Mouse (Mus musculus): ENCODE data around the gene Gins3. TPM values are rescaled to one million over a fixed set of nuclear protein-coding genes. Genes with fewer than 3 reads are reported as not detected.
A peak's percentile ranks its signal among the peaks of the same experiment; 100 is the strongest.

Gins3 gene
- polyA plus RNA-seq, 1 experiment from 2014 or later, result 5.1 TPM

DNA sequence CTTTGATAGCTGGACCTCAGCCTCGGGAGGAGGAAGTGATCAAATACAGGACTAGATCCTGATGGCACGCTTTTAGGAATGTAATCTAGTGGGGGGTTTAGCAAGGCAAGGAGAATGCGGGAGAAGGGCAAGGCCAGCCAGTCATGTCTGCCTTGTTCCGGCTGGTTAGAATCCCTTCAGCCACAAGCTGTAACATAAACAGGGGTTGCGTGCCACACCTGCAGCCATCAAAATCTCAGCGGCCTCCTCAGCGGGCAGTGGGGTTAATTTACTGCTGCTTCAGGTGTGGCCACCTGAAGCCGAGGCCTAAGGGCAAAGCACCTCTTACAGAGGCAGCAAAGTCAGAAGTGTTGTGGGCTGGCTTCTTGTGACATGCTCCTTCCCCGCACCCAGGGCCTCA, 43.4 kb downstream of the Gins3 start, which contains the start of gene Ndrg4:
Gene Ndrg4, plus strand, starts transcription at position 350 of the 400 bp plus-strand sequence.
- Histone ChIP-seq H3K4me2 (ENCODE audit: low read depth, low read length) (peak within 1 kb of the TSS; percentile 73), H3K4me3 (ENCODE audit: low read depth, low read length) (peak within 1 kb of the TSS; percentile 43), H3K9ac (replicated peaks) (no peak within 1 kb of the TSS), H3K27me3 (ENCODE audit: insufficient read depth, low read length) (peaks cover 65% of the 10 kb centered on the region), H3K4me1 (ENCODE audit: insufficient read depth) (peaks cover 2% of the 10 kb centered on the region; the same call in 1 of the 2 replicates), H3K27ac (ENCODE audit: low read depth) (no peak within 1 kb of the TSS), H3K36me3 (replicated peaks; ENCODE audit: insufficient read depth, low read length) (no peaks in the 10 kb centered on the region), H3K9me3 (ENCODE audit: low read length) (no peaks in the 10 kb centered on the region)
- WGBS (ENCODE audit: insufficient replicate concordance), result 36% methylated on average over 9 of the region's 9 CpGs
- no peak for ATAC-seq
- TF ChIP-seq CTCF (IDR thresholded peaks at IDR 0.05; ENCODE audit: low read depth), result no peak
- TF ChIP-seq EP300 (IDR thresholded peaks at IDR 0.05; ENCODE audit: low read depth), result no peak
- DNase-seq, result no peak

DNA sequence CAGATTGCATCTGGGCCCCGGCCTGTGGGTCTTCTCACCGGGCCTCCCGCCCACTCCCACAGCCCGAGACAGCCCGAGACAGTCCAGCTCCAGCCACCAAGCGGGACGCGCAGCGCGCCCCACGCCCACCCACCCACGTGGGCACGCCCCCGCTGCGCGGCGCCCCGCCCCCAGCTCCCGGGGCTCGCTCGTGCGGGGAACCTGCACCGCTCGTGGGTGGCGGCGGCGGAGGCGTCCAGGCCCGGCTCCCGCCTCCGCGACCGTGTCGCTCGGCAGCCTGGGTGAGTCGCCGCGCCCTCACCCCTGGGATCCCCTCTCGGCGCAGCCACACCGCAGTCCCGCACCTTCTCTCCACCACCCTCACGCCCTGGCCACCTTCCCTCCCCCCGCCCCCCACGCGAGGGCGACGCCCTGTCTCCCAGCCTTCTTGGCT, 44.4 kb downstream of the Gins3 start:
- H3K4me2 ChIP-seq (ENCODE audit: low read depth, low read length), result peak overlapping the region; percentile 73
- H3K4me3 ChIP-seq (ENCODE audit: low read depth, low read length), result peak overlapping the region; percentile 43
- H3K27ac ChIP-seq (ENCODE audit: low read depth), result no peak overlapping the region
- 2% methylated on average over 41 of the region's 48 CpGs for WGBS (ENCODE audit: insufficient replicate concordance)
- TF ChIP-seq CTCF (IDR thresholded peaks at IDR 0.05; ENCODE audit: low read depth) (no peak), EP300 (IDR thresholded peaks at IDR 0.05; ENCODE audit: low read depth) (no peak)
- ATAC-seq (0 out of 2 replicates have a peak, but pooled peaks have one; percentile 13), DNase-seq (no peak)
- peaks cover 2% of the 10 kb centered on the region; the same call in 1 of the 2 replicates for H3K4me1 ChIP-seq (ENCODE audit: insufficient read depth)
- H3K9ac ChIP-seq (replicated peaks), result no peak overlapping the region
- no peaks in the 10 kb centered on the region for H3K36me3 ChIP-seq (replicated peaks; ENCODE audit: insufficient read depth, low read length)
- H3K9me3 ChIP-seq (ENCODE audit: low read length), result no peaks in the 10 kb centered on the region
- peaks cover 63% of the 10 kb centered on the region for H3K27me3 ChIP-seq (ENCODE audit: insufficient read depth, low read length)

DNA sequence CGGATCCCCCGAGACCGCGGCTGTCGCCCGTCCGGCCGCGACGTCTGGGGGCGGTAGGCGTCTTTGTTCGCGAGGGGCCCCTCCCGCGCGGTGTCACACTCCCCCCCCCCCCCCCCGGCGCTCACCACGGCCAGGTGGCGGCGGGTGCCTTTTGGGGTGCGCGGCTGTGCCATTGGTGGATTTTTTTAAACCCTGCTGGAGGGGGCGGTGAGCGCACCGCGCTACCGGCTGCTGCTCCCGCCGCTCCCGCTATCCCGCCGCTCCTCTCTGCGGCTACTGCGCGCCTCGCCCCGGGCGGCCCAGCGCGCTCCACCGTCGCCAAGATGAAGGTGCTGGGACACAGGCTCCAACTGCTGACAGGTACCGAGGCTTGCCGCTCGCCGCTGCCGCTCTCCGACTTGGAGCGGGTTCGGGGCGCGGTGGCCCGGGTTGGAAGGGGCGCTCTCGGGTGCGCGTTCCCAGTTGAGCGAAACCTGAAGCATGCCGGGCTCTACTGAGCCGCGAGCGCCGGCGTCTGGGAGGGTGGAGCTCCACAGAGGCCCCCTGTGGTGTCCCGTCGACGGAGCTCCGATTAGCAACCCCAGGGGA, 44.9 kb downstream of the Gins3 start:
- H3K9ac ChIP-seq (replicated peaks), result no peak overlapping the region
- DNase-seq (no peak), ATAC-seq (0 out of 2 replicates have a peak, but pooled peaks have one; percentile 10)
- no peaks in the 10 kb centered on the region for H3K36me3 ChIP-seq (replicated peaks; ENCODE audit: insufficient read depth, low read length)
- peak overlapping the region; percentile 43 for H3K4me3 ChIP-seq (ENCODE audit: low read depth, low read length)
- no peaks in the 10 kb centered on the region for H3K9me3 ChIP-seq (ENCODE audit: low read length)
- TF ChIP-seq CTCF (IDR thresholded peaks at IDR 0.05; ENCODE audit: low read depth) (no peak), EP300 (IDR thresholded peaks at IDR 0.05; ENCODE audit: low read depth) (no peak)
- H3K4me2 ChIP-seq (ENCODE audit: low read depth, low read length), result peak overlapping the region; percentile 73
- no peak overlapping the region for H3K27ac ChIP-seq (ENCODE audit: low read depth)
- peaks cover 2% of the 10 kb centered on the region; the same call in 1 of the 2 replicates for H3K4me1 ChIP-seq (ENCODE audit: insufficient read depth)
- whole genome bisulfite sequencing (ENCODE audit: insufficient replicate concordance), result 4% methylated on average over 50 of the region's 70 CpGs
- H3K27me3 ChIP-seq (ENCODE audit: insufficient read depth, low read length), result peaks cover 63% of the 10 kb centered on the region

DNA sequence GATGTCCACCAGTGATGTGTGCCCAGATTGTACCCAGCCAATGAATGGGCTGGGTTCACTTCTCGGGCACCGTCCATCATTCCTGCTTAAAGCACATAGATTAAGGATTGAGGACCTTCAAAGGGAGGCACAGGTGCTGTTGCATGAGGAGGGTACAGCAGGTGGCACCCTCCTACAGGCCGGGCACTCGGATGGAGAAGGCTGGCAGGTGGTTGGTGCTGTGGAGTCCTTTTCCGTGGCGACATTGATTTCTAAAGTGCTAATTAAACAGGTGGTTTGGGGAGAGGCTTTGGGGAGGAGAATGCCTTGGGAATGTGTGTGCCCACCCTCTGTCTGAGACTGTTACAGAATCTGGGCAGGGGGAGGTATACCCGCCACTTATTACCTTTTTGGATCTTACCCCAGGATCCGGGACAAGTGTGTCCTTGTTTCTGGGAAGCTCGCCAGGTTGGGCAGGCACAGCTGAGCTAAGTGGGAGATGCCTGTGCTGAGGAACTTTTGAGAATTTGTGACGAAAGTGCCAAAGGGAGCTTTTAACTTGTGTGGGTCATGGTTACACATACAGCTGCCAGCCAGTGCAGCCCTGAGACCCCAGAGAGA, 54.9 kb downstream of the Gins3 start:
- H3K9ac ChIP-seq (replicated peaks), result no peak overlapping the region
- no peaks in the 10 kb centered on the region for H3K36me3 ChIP-seq (replicated peaks; ENCODE audit: insufficient read depth, low read length)
- H3K27ac ChIP-seq (ENCODE audit: low read depth), result no peak overlapping the region
- H3K4me1 ChIP-seq (ENCODE audit: insufficient read depth), result no peaks in the 10 kb centered on the region
- H3K4me2 ChIP-seq (ENCODE audit: low read depth, low read length), result no peak overlapping the region
- 66% methylated on average over 10 of the region's 10 CpGs for WGBS (ENCODE audit: insufficient replicate concordance)
- DNase-seq (no peak), ATAC-seq (no peak)
- no peak overlapping the region for H3K4me3 ChIP-seq (ENCODE audit: low read depth, low read length)
- H3K27me3 ChIP-seq (ENCODE audit: insufficient read depth, low read length), result no peaks in the 10 kb centered on the region
- no peaks in the 10 kb centered on the region for H3K9me3 ChIP-seq (ENCODE audit: low read length)
- TF ChIP-seq CTCF (IDR thresholded peaks at IDR 0.05; ENCODE audit: low read depth), result no peak
- TF ChIP-seq EP300 (IDR thresholded peaks at IDR 0.05; ENCODE audit: low read depth), result no peak

DNA sequence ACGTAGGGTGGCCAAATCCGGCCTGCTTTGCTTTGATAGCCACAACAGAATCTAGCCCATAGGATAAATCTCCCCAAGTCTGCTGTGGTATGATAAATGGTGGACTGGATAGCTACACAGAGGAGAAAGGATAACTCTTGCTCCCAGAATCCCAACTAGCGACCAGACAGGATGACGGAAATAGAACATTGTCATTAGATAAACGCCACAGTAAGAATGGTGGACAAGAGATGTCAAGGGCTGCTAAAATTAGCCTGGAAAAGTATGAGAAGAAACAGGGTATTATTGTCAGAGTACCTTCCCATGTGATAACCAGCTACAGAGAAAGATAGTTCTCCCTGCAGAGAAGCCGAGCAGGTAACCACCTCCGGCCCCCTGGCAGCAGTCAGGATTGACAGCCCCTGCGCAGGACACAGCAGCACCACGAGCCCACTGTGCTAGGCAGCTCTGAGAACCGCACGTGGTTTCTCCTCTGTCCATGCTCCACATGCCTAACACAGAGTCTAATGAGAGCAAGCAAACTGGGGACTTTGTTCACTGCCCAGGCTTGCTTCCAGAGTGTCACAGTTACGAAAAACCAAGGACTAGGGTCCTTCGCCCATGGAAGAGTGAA, 57.8 kb downstream of the Gins3 start:
- ATAC-seq (no peak), DNase-seq (no peak)
- Histone ChIP-seq H3K4me2 (ENCODE audit: low read depth, low read length) (no peak overlapping the region), H3K4me1 (ENCODE audit: insufficient read depth) (no peaks in the 10 kb centered on the region), H3K27ac (ENCODE audit: low read depth) (no peak overlapping the region), H3K36me3 (replicated peaks; ENCODE audit: insufficient read depth, low read length) (no peaks in the 10 kb centered on the region), H3K4me3 (ENCODE audit: low read depth, low read length) (no peak overlapping the region), H3K27me3 (ENCODE audit: insufficient read depth, low read length) (peaks cover 11% of the 10 kb centered on the region; the same call in 1 of the 2 replicates), H3K9me3 (ENCODE audit: low read length) (no peaks in the 10 kb centered on the region), H3K9ac (replicated peaks) (no peak overlapping the region)
- TF ChIP-seq CTCF (IDR thresholded peaks at IDR 0.05; ENCODE audit: low read depth) (no peak), EP300 (IDR thresholded peaks at IDR 0.05; ENCODE audit: low read depth) (no peak)
- WGBS (ENCODE audit: insufficient replicate concordance), result 61% methylated on average over 13 of the region's 13 CpGs

DNA sequence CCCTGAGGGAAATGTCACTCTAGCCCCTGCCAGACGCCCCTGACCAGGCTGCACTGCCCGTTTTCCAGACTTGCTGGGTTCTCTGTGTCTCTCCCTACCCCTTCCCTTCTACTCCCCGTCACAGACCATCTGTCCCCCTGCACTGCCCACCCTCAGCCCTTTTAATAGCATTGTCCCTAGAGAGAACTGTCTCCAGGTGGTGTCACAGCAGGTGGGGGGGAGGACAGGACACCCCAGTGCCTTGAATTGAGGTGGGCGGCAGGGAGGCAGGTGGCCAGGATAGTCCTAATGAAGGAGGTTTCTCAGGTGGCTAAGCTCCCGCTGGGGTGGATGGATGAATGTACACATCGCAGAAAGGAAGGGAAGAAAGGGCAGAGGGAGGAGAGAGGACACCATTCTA, 61.4 kb downstream of the Gins3 start:
- Histone ChIP-seq H3K36me3 (replicated peaks; ENCODE audit: insufficient read depth, low read length) (no peaks in the 10 kb centered on the region), H3K27ac (ENCODE audit: low read depth) (no peak overlapping the region), H3K9ac (replicated peaks) (no peak overlapping the region), H3K4me3 (ENCODE audit: low read depth, low read length) (no peak overlapping the region), H3K4me2 (ENCODE audit: low read depth, low read length) (no peak overlapping the region), H3K4me1 (ENCODE audit: insufficient read depth) (no peaks in the 10 kb centered on the region), H3K9me3 (ENCODE audit: low read length) (no peaks in the 10 kb centered on the region), H3K27me3 (ENCODE audit: insufficient read depth, low read length) (peaks cover 26% of the 10 kb centered on the region)
- WGBS (ENCODE audit: insufficient replicate concordance), result 27% methylated on average over 6 of the region's 6 CpGs
- TF ChIP-seq EP300 (IDR thresholded peaks at IDR 0.05; ENCODE audit: low read depth) (no peak), CTCF (IDR thresholded peaks at IDR 0.05; ENCODE audit: low read depth) (no peak)
- ATAC-seq (no peak), DNase-seq (no peak)

Other genes with a start within 250 kb of the Gins3 start
- 30.4 and 33.1 TPM in 2 replicates for gene Cfap20, start 198.6 kb upstream of the Gins3 start, polyA plus RNA-seq (2015; fragmentation: Nextera tagmentation; extraction: Ambion mirVana)
- 3.8 and 4.7 TPM in 2 replicates for gene Csnk2a2, start 143.4 kb upstream of the Gins3 start, polyA plus RNA-seq (2015; fragmentation: Nextera tagmentation; extraction: Ambion mirVana)
- gene Ccdc113, start 99.4 kb upstream of the Gins3 start, polyA plus RNA-seq (2015; fragmentation: Nextera tagmentation; extraction: Ambion mirVana), result not detected in 2 replicates
- not detected in 2 replicates for gene Prss54, start 57.1 kb upstream of the Gins3 start, polyA plus RNA-seq (2015; fragmentation: Nextera tagmentation; extraction: Ambion mirVana)
- 0.48 and 0.92 TPM in 2 replicates for gene Ndrg4, start 43.5 kb downstream of the Gins3 start, polyA plus RNA-seq (2015; fragmentation: Nextera tagmentation; extraction: Ambion mirVana)
- 14.0 and 18.4 TPM in 2 replicates for gene Setd6, start 82.4 kb downstream of the Gins3 start, polyA plus RNA-seq (2015; fragmentation: Nextera tagmentation; extraction: Ambion mirVana)
- 11.6 and 16.0 TPM in 2 replicates for gene Cnot1, start 174.0 kb downstream of the Gins3 start, polyA plus RNA-seq (2015; fragmentation: Nextera tagmentation; extraction: Ambion mirVana)
- 281 and 290 TPM in 2 replicates for gene Sap18b, start 191.9 kb downstream of the Gins3 start, polyA plus RNA-seq (2015; fragmentation: Nextera tagmentation; extraction: Ambion mirVana)
- gene Slc38a7, start 220.1 kb downstream of the Gins3 start, polyA plus RNA-seq (2015; fragmentation: Nextera tagmentation; extraction: Ambion mirVana), result 7.0 and 9.4 TPM in 2 replicates

Measured in liver, postnatal 0 days (tissue).